Mouse (Mus musculus) hindbrain, postnatal 0 days (tissue): ENCODE measurements around the gene Golt1a. TPM values are rescaled to one million over a fixed set of nuclear protein-coding genes. Genes with fewer than 3 reads are reported as not detected.

Experiments used
- ATAC-seq: fragments of 200-750 bp; cut with Nextera tagmentation; 2 replicates; pipeline ENCODE4 v1.8.0; 2017; ENCODE audit warnings: mild to moderate bottlenecking, moderate TSS enrichment, moderate library complexity
- DNase-seq: peaks from one replicate; pipeline ENCODE4 v3.0.0-alpha.2; 2015; ENCODE audit warnings: low spot score
- H3K27ac ChIP-seq: fragments of 300-500 bp; sonication (generic); 2 replicates; pipeline ENCODE4 v1.5.1; 2014; ENCODE audit warnings: mild to moderate bottlenecking
- H3K27me3 ChIP-seq: fragments of 300-500 bp; sonication (generic); 2 replicates; pipeline ENCODE4 v1.6.1; 2014; ENCODE audit warnings: low read length, mixed read lengths; ENCODE audit not compliant: insufficient read depth
- H3K36me3 ChIP-seq: fragments of 300-500 bp; sonication (generic); 2 replicates; pipeline ENCODE4 v1.6.1; 2014; ENCODE audit warnings: low read length, mixed read lengths; ENCODE audit not compliant: insufficient read depth
- H3K4me1 ChIP-seq: fragments of 300-500 bp; sonication (generic); 2 replicates; pipeline ENCODE4 v1.6.1; 2014; ENCODE audit warnings: antibody characterized with exemption, low read length, mixed read lengths; ENCODE audit not compliant: insufficient read depth
- H3K4me2 ChIP-seq: fragments of 300-500 bp; sonication (generic); 2 replicates; pipeline ENCODE4 v1.6.1; 2014; ENCODE audit warnings: low read depth, mild to moderate bottlenecking, low read length, moderate library complexity, mixed read lengths
- H3K4me3 ChIP-seq: fragments of 300-500 bp; sonication (generic); 2 replicates; pipeline ENCODE4 v1.5.1; 2014; ENCODE audit warnings: low read length
- H3K9ac ChIP-seq: fragments of 300-500 bp; sonication (generic); replicated peaks from 2 replicates; pipeline ENCODE4 v1.6.1; 2014; ENCODE audit warnings: mild to moderate bottlenecking, low read length, moderate library complexity, mixed read lengths
- H3K9me3 ChIP-seq: fragments of 300-500 bp; sonication (generic); 2 replicates; pipeline ENCODE4 v1.6.1; 2016; ENCODE audit warnings: low read length, mixed read lengths
- CTCF ChIP-seq: IDR thresholded peaks from 2 replicates; pipeline ENCODE4 v1.5.1; 2016; ENCODE audit warnings: antibody characterized with exemption, control low read depth, low read depth
- WGBS: fragments of 180-500 bp; shearing (Covaris S2); extraction: QIAGEN DNeasy Blood & Tissue Kit; methylation state at CpG from one replicate; pipeline ENCODE4 v1.1.7; 2014; 5-methylcytosine and 5-hydroxymethylcytosine counted together
- polyA plus RNA-seq: library from polyadenylated mRNA; unstranded; fragments of >200 nt; fragmentation: Nextera tagmentation; extraction: Ambion mirVana; gene quantifications from 2 replicates; pipeline ENCODE4 v1.2.1, GENCODE M21; 2015
- total RNA-seq: library from RNA; depleted of rRNA; stranded (reverse); fragments of >200 nt; gene quantifications from 2 replicates; pipeline ENCODE4 v1.2.3, GENCODE M21; 2014

Golt1a gene
- total and polyA plus RNA-seq, 2 experiments from 2014 or later = 0.08 TPM; not detected in 1

DNA sequence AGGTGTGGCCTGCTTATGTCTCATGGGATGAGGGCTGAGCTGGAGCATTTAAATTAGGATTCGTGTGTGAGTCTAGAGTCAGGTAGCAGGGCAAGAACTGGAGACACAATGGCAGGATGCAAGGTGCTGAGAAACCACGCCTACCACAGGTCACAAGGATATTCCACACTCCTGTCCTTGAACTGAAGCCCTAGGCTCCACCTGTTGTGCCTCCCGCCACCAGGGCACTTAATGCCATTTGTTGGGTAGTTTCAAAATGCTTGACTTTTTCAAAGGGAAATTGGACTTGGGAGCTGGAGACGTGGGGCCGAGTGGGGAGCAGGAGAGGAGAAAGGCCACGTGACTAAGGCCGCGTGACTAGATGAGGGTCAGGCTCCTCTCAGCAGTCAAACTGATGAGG, 16.4 kb downstream of the Golt1a start:
- 86% methylated on average over 8 of the region's 8 CpGs for WGBS
- Histone ChIP-seq H3K27ac (no peak overlapping the region), H3K9me3 (no peaks in the 10 kb centered on the region), H3K9ac (no peak overlapping the region), H3K4me3 (no peak overlapping the region), H3K4me2 (no peak overlapping the region), H3K36me3 (no peaks in the 10 kb centered on the region), H3K4me1 (peaks cover 7% of the 10 kb centered on the region), H3K27me3 (no peaks in the 10 kb centered on the region)
- no peak for TF ChIP-seq CTCF
- no peak for DNase-seq
- no peak for ATAC-seq

DNA sequence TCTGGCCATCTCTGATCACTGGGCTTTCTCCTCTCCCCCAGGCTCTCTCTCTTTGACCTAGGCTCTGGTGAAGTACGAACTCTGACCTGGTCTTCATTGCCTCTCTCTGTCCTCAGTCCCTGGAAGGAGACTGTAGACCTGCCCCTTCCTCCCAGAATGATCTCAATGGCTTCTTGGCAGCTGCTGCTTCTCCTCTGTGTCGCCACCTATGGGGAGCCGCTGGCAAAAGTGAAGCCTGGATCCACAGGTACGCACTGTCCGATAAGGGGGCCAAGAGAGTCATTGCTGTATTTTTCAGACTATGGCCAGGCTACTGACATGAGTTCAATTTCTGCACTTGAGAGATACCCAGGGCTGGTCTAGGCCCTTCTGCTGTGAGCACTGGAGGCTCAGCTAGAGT, 17.5 kb downstream of the Golt1a start:
- Histone ChIP-seq H3K4me1 (peaks cover 18% of the 10 kb centered on the region), H3K27ac (no peak overlapping the region), H3K27me3 (no peaks in the 10 kb centered on the region), H3K9ac (no peak overlapping the region), H3K4me3 (no peak overlapping the region), H3K36me3 (no peaks in the 10 kb centered on the region), H3K4me2 (no peak overlapping the region), H3K9me3 (no peaks in the 10 kb centered on the region)
- WGBS = 62% methylated on average over 5 of the region's 5 CpGs
- no peak for ATAC-seq
- DNase-seq = no peak
- TF ChIP-seq CTCF = no peak

DNA sequence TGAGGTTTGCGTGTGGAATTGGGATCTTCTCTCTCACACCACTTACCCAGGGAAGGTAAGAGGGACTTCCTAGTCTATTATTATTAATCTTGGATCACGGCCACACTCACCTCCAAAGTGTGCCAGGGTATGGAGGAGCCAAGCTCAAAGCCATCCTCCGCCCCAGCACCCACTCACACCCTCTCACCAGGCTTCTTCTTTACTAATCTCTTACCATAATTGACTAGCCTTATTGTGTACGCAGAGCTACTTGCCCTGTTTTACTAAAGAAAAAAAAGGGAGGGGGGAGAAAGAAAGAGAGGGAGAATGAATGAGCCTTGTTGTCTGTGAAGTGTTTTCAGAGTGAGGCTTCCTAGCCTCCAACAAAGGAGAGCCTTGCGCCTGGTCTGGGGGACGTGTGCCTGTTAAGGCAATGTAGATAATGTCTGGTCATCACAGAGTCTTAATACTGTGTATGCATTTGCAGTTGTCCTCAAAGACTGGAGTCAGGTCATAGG, 18.7 kb downstream of the Golt1a start:
- Histone ChIP-seq H3K27me3 (no peaks in the 10 kb centered on the region), H3K36me3 (no peaks in the 10 kb centered on the region), H3K4me1 (peaks cover 18% of the 10 kb centered on the region), H3K4me2 (no peak overlapping the region), H3K27ac (no peak overlapping the region), H3K9ac (no peak overlapping the region), H3K9me3 (no peaks in the 10 kb centered on the region), H3K4me3 (no peak overlapping the region)
- DNase-seq (no peak), ATAC-seq (no peak)
- 58% methylated on average over 6 of the region's 6 CpGs for WGBS
- TF ChIP-seq CTCF = no peak

DNA sequence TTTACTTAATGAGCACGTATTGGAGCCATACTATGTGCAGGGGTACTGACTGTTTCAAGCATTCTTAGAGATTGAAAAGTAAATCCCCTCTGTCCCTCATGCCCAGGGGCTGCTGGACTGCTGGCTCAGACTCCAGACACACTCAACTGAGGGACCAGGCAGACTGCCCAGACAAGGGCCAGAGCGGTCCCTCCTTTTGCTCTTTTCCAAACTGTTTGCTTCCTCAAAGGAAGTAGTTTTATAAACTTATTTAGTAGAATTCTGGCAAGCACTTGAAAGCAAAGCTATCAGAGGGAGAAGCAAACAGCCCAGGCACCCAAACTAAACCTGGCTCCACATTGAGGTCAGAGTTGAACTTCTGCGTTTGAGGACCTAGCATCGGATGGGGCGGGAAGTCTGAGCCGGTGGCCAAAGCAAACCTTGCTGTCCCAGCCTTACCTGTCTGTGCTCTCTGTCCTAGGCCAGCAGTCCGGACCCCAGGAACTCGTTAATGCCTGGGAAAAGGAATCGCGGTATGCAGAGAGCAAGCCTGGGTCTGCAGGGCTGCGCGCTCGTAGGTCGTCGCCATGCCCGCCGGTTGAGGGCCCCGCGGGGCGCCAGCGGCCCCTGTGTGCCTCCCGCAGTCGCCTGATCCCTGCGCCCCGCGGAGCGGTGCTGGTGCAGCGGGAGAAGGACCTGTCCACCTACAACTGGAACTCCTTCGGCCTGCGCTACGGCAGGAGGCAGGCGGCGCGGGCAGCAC, 19.5 kb downstream of the Golt1a start:
- Histone ChIP-seq H3K9me3 (no peaks in the 10 kb centered on the region), H3K4me2 (peak overlapping the region; percentile 48), H3K4me3 (peak overlapping the region; percentile 13; the same call in 1 of the 2 replicates), H3K27ac (no peak overlapping the region), H3K9ac (0 out of 2 replicates have a peak overlapping the region, but pooled peaks have one; percentile 6), H3K27me3 (no peaks in the 10 kb centered on the region), H3K36me3 (no peaks in the 10 kb centered on the region), H3K4me1 (peaks cover 18% of the 10 kb centered on the region)
- TF ChIP-seq CTCF = no peak
- WGBS = 10% methylated on average over 34 of the region's 34 CpGs
- DNase-seq (peak; percentile 48), ATAC-seq (no peak)

DNA sequence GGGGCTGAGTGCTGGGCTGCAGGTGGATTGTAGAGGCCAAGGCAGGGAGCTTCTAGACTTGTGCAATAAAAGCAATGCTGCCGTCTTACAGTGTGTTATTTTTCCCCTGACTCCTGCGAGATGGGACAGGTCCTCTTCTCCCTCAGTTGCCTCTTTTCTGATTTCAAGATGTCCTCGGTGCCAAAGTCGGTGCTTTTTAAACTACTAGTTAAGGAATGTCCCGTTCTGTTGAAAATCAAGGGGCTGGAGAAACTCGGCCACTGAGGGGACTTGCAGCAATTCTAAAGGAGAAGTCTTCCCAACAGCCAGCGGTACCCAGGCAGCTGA, 20.0 kb downstream of the Golt1a start:
- no peaks in the 10 kb centered on the region for H3K27me3 ChIP-seq
- H3K27ac ChIP-seq = no peak overlapping the region
- H3K9ac ChIP-seq = 0 out of 2 replicates have a peak overlapping the region, but pooled peaks have one; percentile 6
- no peaks in the 10 kb centered on the region for H3K36me3 ChIP-seq
- TF ChIP-seq CTCF = no peak
- peak overlapping the region; percentile 13; the same call in 1 of the 2 replicates for H3K4me3 ChIP-seq
- H3K4me1 ChIP-seq = peaks cover 18% of the 10 kb centered on the region
- 30% methylated on average over 7 of the region's 7 CpGs for WGBS
- peak overlapping the region; percentile 48 for H3K4me2 ChIP-seq
- DNase-seq (no peak), ATAC-seq (no peak)
- no peaks in the 10 kb centered on the region for H3K9me3 ChIP-seq

DNA sequence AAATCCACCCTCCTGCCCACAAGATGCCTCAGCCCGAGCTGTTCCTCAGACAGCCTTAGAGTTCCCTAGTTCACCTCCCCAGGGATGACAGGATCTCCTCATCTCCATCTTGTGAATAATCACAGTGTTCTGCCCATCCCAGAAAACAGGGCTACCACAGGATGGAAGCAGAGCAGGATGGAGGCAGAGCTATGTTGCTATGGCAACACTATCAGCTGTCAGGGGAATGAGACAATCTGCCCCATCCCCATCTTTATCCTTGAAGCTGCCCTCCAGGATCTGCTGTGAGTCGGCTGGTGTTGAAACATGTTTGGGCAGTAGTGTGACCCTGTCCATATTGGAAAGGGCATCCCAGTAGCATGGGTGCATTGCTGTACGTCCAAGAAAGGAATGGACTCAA, 21.5 kb downstream of the Golt1a start:
- no peak overlapping the region for H3K4me2 ChIP-seq
- DNase-seq = peak; percentile 78
- WGBS = 35% methylated on average over 3 of the region's 3 CpGs
- peak; percentile 82 for ATAC-seq
- no peak overlapping the region for H3K9ac ChIP-seq
- H3K9me3 ChIP-seq = no peaks in the 10 kb centered on the region
- TF ChIP-seq CTCF = 0 out of 2 replicates have a peak, but pooled peaks have one; percentile 5
- H3K4me1 ChIP-seq = peaks cover 18% of the 10 kb centered on the region
- peak overlapping the region; percentile 22; the same call in 1 of the 2 replicates for H3K27ac ChIP-seq
- no peak overlapping the region for H3K4me3 ChIP-seq
- H3K36me3 ChIP-seq = no peaks in the 10 kb centered on the region
- H3K27me3 ChIP-seq = no peaks in the 10 kb centered on the region

DNA sequence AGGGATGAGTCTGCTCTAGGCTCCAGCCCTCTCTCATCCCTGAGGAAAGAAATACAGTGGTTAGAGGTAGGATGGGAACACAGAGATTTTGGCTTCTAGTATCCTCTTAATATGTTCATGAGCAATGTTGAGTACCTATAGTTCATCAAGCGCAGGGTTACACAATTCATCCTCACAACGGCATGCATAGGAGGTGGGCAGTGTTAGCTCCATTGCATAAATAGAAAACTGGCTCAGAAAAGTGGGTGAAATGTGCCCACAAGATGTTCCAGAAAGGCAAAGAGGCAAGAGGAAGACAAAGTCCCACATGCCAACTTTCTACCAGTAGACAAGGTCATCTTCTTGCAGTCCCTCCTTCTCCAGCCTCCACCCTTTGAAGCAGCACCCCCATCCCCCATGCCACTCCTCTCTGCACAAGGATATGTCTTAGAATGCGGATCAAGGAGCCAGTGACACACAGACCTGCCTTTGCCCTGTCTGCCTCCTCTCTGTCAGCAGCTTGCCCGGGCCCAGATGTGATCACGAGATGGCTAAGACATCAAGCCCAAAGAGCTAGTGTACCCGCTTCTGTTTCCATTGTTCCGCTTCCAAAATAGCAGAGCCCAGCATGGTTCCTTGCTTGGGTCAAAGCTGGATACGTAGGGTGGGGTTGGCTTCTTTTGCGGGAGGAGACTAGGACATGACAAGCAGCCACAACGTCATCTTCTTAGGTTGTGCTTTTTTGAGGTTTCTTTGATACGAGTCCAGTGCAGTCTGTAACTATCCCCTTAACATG, 23.2 kb downstream of the Golt1a start:
- Histone ChIP-seq H3K9ac (no peak overlapping the region), H3K36me3 (no peaks in the 10 kb centered on the region), H3K4me2 (no peak overlapping the region), H3K4me1 (peaks cover 18% of the 10 kb centered on the region), H3K27ac (no peak overlapping the region), H3K9me3 (no peaks in the 10 kb centered on the region), H3K27me3 (no peaks in the 10 kb centered on the region), H3K4me3 (no peak overlapping the region)
- ATAC-seq (no peak), DNase-seq (no peak)
- WGBS = 87% methylated on average over 11 of the region's 11 CpGs
- no peak for TF ChIP-seq CTCF
